Mouse (Mus musculus) G1E (cell line): ENCODE results near the gene Emc1.

Source experiments
- CTCF ChIP-seq: IDR thresholded peaks from 2 replicates; pipeline ENCODE4 v1.5.1; 2012; ENCODE audit warnings: low read depth, low read length, inconsistent platforms, mixed read lengths
- GATA1 ChIP-seq: IDR thresholded peaks from 2 replicates; pipeline ENCODE4 v1.6.1; 2012; ENCODE audit warnings: borderline replicate concordance, low read length, inconsistent platforms, mixed read lengths
- GATA2 ChIP-seq: IDR thresholded peaks from 2 replicates; pipeline ENCODE4 v1.6.1; 2012; ENCODE audit warnings: low read depth, low read length, inconsistent platforms, borderline replicate concordance
- TAL1 ChIP-seq: conservative IDR thresholded peaks from 2 replicates; pipeline ENCODE4 v1.6.1; 2012; ENCODE audit warnings: low read depth, low read length, inconsistent platforms, mixed read lengths

DNA sequence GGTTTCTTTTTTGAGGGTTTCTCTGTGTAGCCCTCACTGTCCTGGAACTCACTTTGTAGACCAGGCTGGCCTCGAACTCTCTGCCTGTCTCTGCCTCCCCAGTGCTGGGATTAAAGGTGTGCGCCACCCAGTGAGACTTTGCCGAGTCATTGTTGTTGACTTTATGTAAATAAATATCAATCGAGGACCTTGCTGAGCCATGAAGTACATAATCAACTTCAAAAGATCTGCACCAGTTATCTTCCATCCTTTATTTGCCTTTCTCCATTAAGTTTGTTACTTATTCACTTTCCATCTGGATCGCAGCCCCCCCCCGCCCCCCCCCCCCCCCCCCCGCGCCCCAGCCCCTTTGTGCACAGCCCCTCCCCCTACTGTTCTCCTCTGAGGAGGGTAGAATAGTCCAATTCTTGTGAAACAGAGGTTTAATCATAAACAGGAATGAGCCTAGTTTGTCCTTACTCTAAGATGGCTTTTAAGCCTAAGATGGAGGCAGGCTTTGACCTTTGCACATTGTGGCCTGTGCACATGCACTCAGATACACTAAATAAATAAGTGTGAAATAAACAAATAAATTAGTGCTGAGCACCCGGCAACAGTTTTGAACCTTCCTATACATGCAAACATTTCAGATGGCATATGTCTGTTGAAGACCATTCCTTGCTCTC lies 17.6 kb upstream of the Emc1 start:
- TF ChIP-seq CTCF (no peak), GATA2 (no peak), TAL1 (no peak), GATA1 (no peak)
